23 mouse cellular contexts compared by ENCODE assay signal in genomic region chr13:48784594-48785298, GRCm38 (mm10).
"Had no signal": no experiment of that assay in that cellular context is flagged by ENCODE, and none has a peak within 500 bp of the region (broad histone marks: within the 10 kb centered on the region; RNA-seq: fewer than 3 reads in every experiment).

No protein-coding gene starts in this region.

- H3K4me2 ChIP-seq: heart, embryonic 12.5 days; hindbrain, embryonic 15.5 days; kidney, embryonic 15.5 days; limb, embryonic 13.5 days; limb, embryonic 15.5 days had no signal

- H3K9me3 ChIP-seq: heart, embryonic 12.5 days; hindbrain, embryonic 15.5 days; kidney, embryonic 15.5 days; limb, embryonic 13.5 days; limb, embryonic 15.5 days had no signal

- H3K27me3 ChIP-seq: hindbrain, embryonic 15.5 days had no signal

- H3K4me3 ChIP-seq: heart, adult 2 months; heart, embryonic 12.5 days; hindbrain, embryonic 15.5 days; kidney, embryonic 15.5 days; limb, embryonic 13.5 days; limb, embryonic 15.5 days had no signal

- H3K9ac ChIP-seq: forebrain, postnatal 0 days; heart, embryonic 12.5 days; hindbrain, embryonic 15.5 days; kidney, embryonic 15.5 days; limb, embryonic 13.5 days; limb, embryonic 15.5 days had no signal

- DNase-seq: forebrain, postnatal 0 days; gastrocnemius, postnatal 14 days; gastrocnemius, postnatal 36 days; heart, adult 11 months; heart, adult 2 months; heart, postnatal 10 days; heart, postnatal 36 days; kidney, adult 11 months; kidney, adult 2 months; kidney, adult 9 months; kidney, postnatal 14 days; kidney, postnatal 36 days; layer of hippocampus, adult 9-11 months; layer of hippocampus, postnatal 36 days; left cerebral cortex, postnatal 4 days had no signal

- ATAC-seq: forebrain, postnatal 0 days; hindbrain, postnatal 0 days; intestine, embryonic 16.5 days had no signal

- H3K36me3 ChIP-seq: heart, embryonic 12.5 days; hindbrain, embryonic 15.5 days; kidney, embryonic 15.5 days; limb, embryonic 13.5 days; limb, embryonic 15.5 days had no signal

- H3K27ac ChIP-seq: heart, adult 2 months; hindbrain, embryonic 15.5 days; hindbrain, postnatal 0 days; kidney, embryonic 15.5 days; kidney, postnatal 0 days; limb, embryonic 13.5 days; limb, embryonic 15.5 days had no signal
